Comparison of ENCODE assay signal across 14 mouse cellular contexts in genomic region chr4:129516925-129517324, GRCm38 (mm10). TPM values are rescaled to one million over a fixed set of nuclear protein-coding genes. Genes with fewer than 3 reads are reported as not detected.
DNase-seq lines count a peak whose midpoint lies in the region; ATAC-seq and TF ChIP-seq lines count a peak whose summit lies in the region.
"Had no signal": no experiment of that assay in that cellular context is flagged by ENCODE, and none has a peak within 500 bp of the region (broad histone marks: within the 10 kb centered on the region; RNA-seq: fewer than 3 reads in every experiment).

No protein-coding gene starts in this region.

- peaks cover 4% of the 10 kb centered on the region; the same call in 1 of the 2 replicates for H3K4me1 ChIP-seq in lung, adult 2 months (ENCODE audit: control insufficient read depth, insufficient read depth, low read length)
- H3K4me1 ChIP-seq in embryonic facial prominence, embryonic 15.5 days: peaks cover 27% of the 10 kb centered on the region
- peaks cover 21% of the 10 kb centered on the region for H3K4me1 ChIP-seq in kidney, embryonic 16.5 days (ENCODE audit: insufficient read depth, low read length)
- H3K4me1 ChIP-seq in thymus, adult 2 months (replicated peaks; ENCODE audit: control insufficient read depth, insufficient read depth, low read length): peaks cover 11% of the 10 kb centered on the region; the same call in 1 of the 2 replicates

- H3K9me3 ChIP-seq in embryonic facial prominence, embryonic 15.5 days (replicated peaks): no peaks in the 10 kb centered on the region
- H3K9me3 ChIP-seq in kidney, embryonic 16.5 days (ENCODE audit: low read length): no peaks in the 10 kb centered on the region

- H3K27me3 ChIP-seq in embryonic facial prominence, embryonic 15.5 days: no peaks in the 10 kb centered on the region
- H3K27me3 ChIP-seq in kidney, embryonic 16.5 days (ENCODE audit: insufficient read depth, low read length): no peaks in the 10 kb centered on the region
- no peaks in the 10 kb centered on the region for H3K27me3 ChIP-seq in thymus, adult 2 months (ENCODE audit: control insufficient read depth, insufficient read depth, low read length)

- DNase-seq in lung, adult 18-20 months: peak; percentile 55 to 76
- no peak for DNase-seq in lung, adult 2 months
- DNase-seq in lung, postnatal 4 days: peak; percentile 49 to 54
- DNase-seq in left cerebral cortex, adult 2 months (ENCODE audit: extremely low spot score in 1 of 2, low spot score in 2 of 2): no peak
- DNase-seq in thymus, adult 2 months: no peak
- no peak for DNase-seq in adrenal gland, postnatal 10 days
- DNase-seq: adrenal gland, postnatal 25 days; cerebellum, postnatal 10 days had no signal

- peak overlapping the region; percentile 77 for H3K27ac ChIP-seq in embryonic facial prominence, embryonic 15.5 days (replicated peaks)
- peak overlapping the region; percentile 86 for H3K27ac ChIP-seq in kidney, embryonic 16.5 days (ENCODE audit: low read length)
- no peak overlapping the region for H3K27ac ChIP-seq in left cerebral cortex, adult 2 months
- H3K27ac ChIP-seq in thymus, adult 2 months (ENCODE audit: control insufficient read depth, insufficient read depth, low read length): no peak overlapping the region

- H3K4me3 ChIP-seq in lung, adult 2 months (replicated peaks; ENCODE audit: extremely low read depth, low read depth, low read length): no peak overlapping the region
- no peak overlapping the region for H3K4me3 ChIP-seq in embryonic facial prominence, embryonic 15.5 days (replicated peaks)
- no peak overlapping the region for H3K4me3 ChIP-seq in kidney, embryonic 16.5 days (ENCODE audit: low read length)
- H3K4me3 ChIP-seq in left cerebral cortex, adult 2 months: no peak overlapping the region
- no peak overlapping the region for H3K4me3 ChIP-seq in thymus, adult 2 months (ENCODE audit: control insufficient read depth, insufficient read depth, low read length)

- WGBS in lung, adult 2 months: 49% methylated on average over 2 of the region's 2 CpGs
- WGBS in embryonic facial prominence, embryonic 15.5 days: 35% methylated on average over 2 of the region's 2 CpGs
- 42% methylated on average over 2 of the region's 2 CpGs for WGBS in kidney, embryonic 16.5 days
- 93% methylated on average over 2 of the region's 2 CpGs for WGBS in thymus, adult 2 months

- no peak overlapping the region for H3K9ac ChIP-seq in embryonic facial prominence, embryonic 15.5 days
- peak overlapping the region; percentile 35; the same call in 1 of the 2 replicates for H3K9ac ChIP-seq in kidney, embryonic 16.5 days (replicated peaks; ENCODE audit: low read length)

- ATAC-seq in embryonic facial prominence, embryonic 15.5 days (ENCODE audit: insufficient number of reproducible peaks, low FRiP score, low TSS enrichment, low read depth): no peak
- ATAC-seq in kidney, embryonic 16.5 days (ENCODE audit: low FRiP score, low TSS enrichment): peak; percentile 24; the same call in 1 of the 2 replicates

- TF ChIP-seq POLR2A in lung, adult 2 months (IDR thresholded peaks at IDR 0.05; ENCODE audit: borderline replicate concordance, extremely low read depth, low read depth, low read length): no peak
- TF ChIP-seq POLR2A in thymus, adult 2 months (IDR thresholded peaks at IDR 0.05; ENCODE audit: control insufficient read depth, extremely low read depth, insufficient read depth, low read length, poor library complexity): no peak

- TF ChIP-seq CTCF in lung, adult 2 months (IDR thresholded peaks at IDR 0.05; ENCODE audit: insufficient read depth, low read length): no peak
- TF ChIP-seq CTCF in left cerebral cortex, adult 2 months (IDR thresholded peaks at IDR 0.05): no peak
- TF ChIP-seq CTCF in thymus, adult 2 months (IDR thresholded peaks at IDR 0.05; ENCODE audit: borderline replicate concordance, control insufficient read depth, extremely low read depth, insufficient read depth, low read length, poor library complexity): no peak

- H3K36me3 ChIP-seq in embryonic facial prominence, embryonic 15.5 days: peaks cover 48% of the 10 kb centered on the region
- peaks cover 52% of the 10 kb centered on the region for H3K36me3 ChIP-seq in kidney, embryonic 16.5 days (ENCODE audit: insufficient read depth, low read length)
- H3K36me3 ChIP-seq in thymus, adult 2 months (ENCODE audit: control insufficient read depth, insufficient read depth, low read length): peaks cover 49% of the 10 kb centered on the region

- intact Hi-C loops in left cerebral cortex, adult 2 months (cut with DNase I): no loop called here

- H3K4me2 ChIP-seq in embryonic facial prominence, embryonic 15.5 days (replicated peaks): 0 out of 2 replicates have a peak overlapping the region, but pooled peaks have one; percentile 8
- no peak overlapping the region for H3K4me2 ChIP-seq in kidney, embryonic 16.5 days (replicated peaks; ENCODE audit: low read depth, low read length)

RNA-seq across cellular contexts. Expression of gene Marcksl1, which starts 3.5 kb away (rescaled TPM):
- 16.6 and 18.6 TPM in 2 replicates for polyA plus RNA-seq in lung, adult 2 months (2012; rRNA removed)
- polyA plus RNA-seq in embryonic facial prominence, embryonic 15.5 days (2015; fragmentation: Nextera tagmentation; extraction: Ambion mirVana): 610 and 641 TPM in 2 replicates
- polyA plus RNA-seq in kidney, embryonic 16.5 days (2015; fragmentation: Nextera tagmentation; extraction: Ambion mirVana): 761 and 859 TPM in 2 replicates
- 100 to 1,000 TPM in 1 of 2 experiments, 10 to 100 TPM in 1; 96.0 to 102 TPM for total RNA-seq in left cerebral cortex, adult 2 months (2021)
- polyA plus RNA-seq in thymus, adult 2 months (2012; rRNA removed): 152 and 190 TPM in 2 replicates
- 10 to 100 TPM; 75.3 to 85.9 TPM for total RNA-seq in adrenal gland, postnatal 10 days (2021)

RNA-seq across cellular contexts. Expression of gene Hdac1, which starts 25.6 kb away (rescaled TPM):
- polyA plus RNA-seq in lung, adult 2 months (2012; rRNA removed): 35.3 and 64.8 TPM in 2 replicates
- 200 and 207 TPM in 2 replicates for polyA plus RNA-seq in embryonic facial prominence, embryonic 15.5 days (2015; fragmentation: Nextera tagmentation; extraction: Ambion mirVana)
- 285 and 304 TPM in 2 replicates for polyA plus RNA-seq in kidney, embryonic 16.5 days (2015; fragmentation: Nextera tagmentation; extraction: Ambion mirVana)
- total RNA-seq in left cerebral cortex, adult 2 months (2021): 10 to 100 TPM; 26.5 to 29.5 TPM
- polyA plus RNA-seq in thymus, adult 2 months (2012; rRNA removed): 198 and 201 TPM in 2 replicates
- total RNA-seq in adrenal gland, postnatal 10 days (2021): 10 to 100 TPM; 54.5 to 59.1 TPM

RNA-seq across cellular contexts. Expression of gene Fam229a, which starts 25.9 kb away (rescaled TPM):
- 0.80 and 1.1 TPM in 2 replicates for polyA plus RNA-seq in lung, adult 2 months (2012; rRNA removed)
- not detected in 2 replicates for polyA plus RNA-seq in embryonic facial prominence, embryonic 15.5 days (2015; fragmentation: Nextera tagmentation; extraction: Ambion mirVana)
- 0.35 TPM in 1 of 2 replicates, not detected in the other for polyA plus RNA-seq in kidney, embryonic 16.5 days (2015; fragmentation: Nextera tagmentation; extraction: Ambion mirVana)
- under 1 TPM in 1 of 2 experiments, not detected in 1; 0.91 TPM for total RNA-seq in left cerebral cortex, adult 2 months (2021)
- 0.92 and 1.1 TPM in 2 replicates for polyA plus RNA-seq in thymus, adult 2 months (2012; rRNA removed)
- not detected for total RNA-seq in adrenal gland, postnatal 10 days (2021)
- total RNA-seq: adrenal gland, postnatal 25 days; ES-E14; gastrocnemius, adult 8-10 months; megakaryocyte, adult 5-6 weeks had no signal

RNA-seq across cellular contexts. Expression of gene Tssk3, which starts 26.1 kb away (rescaled TPM):
- polyA plus RNA-seq in lung, adult 2 months (2012; rRNA removed): 0.12 TPM in 1 of 2 replicates, not detected in the other
- not detected in 2 replicates for polyA plus RNA-seq in embryonic facial prominence, embryonic 15.5 days (2015; fragmentation: Nextera tagmentation; extraction: Ambion mirVana)
- not detected in 2 replicates for polyA plus RNA-seq in kidney, embryonic 16.5 days (2015; fragmentation: Nextera tagmentation; extraction: Ambion mirVana)
- not detected for total RNA-seq in left cerebral cortex, adult 2 months (2021)
- not detected in 2 replicates for polyA plus RNA-seq in thymus, adult 2 months (2012; rRNA removed)
- not detected for total RNA-seq in adrenal gland, postnatal 10 days (2021)
- total RNA-seq: adrenal gland, postnatal 25 days; ES-E14; gastrocnemius, adult 8-10 months; layer of hippocampus, postnatal 14 days; megakaryocyte, adult 5-6 weeks had no signal

RNA-seq across cellular contexts. Expression of gene Bsdc1, which starts 55.5 kb away (rescaled TPM):
- 18.9 and 28.4 TPM in 2 replicates for polyA plus RNA-seq in lung, adult 2 months (2012; rRNA removed)
- polyA plus RNA-seq in embryonic facial prominence, embryonic 15.5 days (2015; fragmentation: Nextera tagmentation; extraction: Ambion mirVana): 31.2 and 32.4 TPM in 2 replicates
- 31.8 and 33.6 TPM in 2 replicates for polyA plus RNA-seq in kidney, embryonic 16.5 days (2015; fragmentation: Nextera tagmentation; extraction: Ambion mirVana)
- 10 to 100 TPM; 56.6 to 57.8 TPM for total RNA-seq in left cerebral cortex, adult 2 months (2021)
- 21.5 and 27.1 TPM in 2 replicates for polyA plus RNA-seq in thymus, adult 2 months (2012; rRNA removed)
- 10 to 100 TPM; 41.3 to 45.7 TPM for total RNA-seq in adrenal gland, postnatal 10 days (2021)

Comparison
In these comparisons a context has a peak if more than half of its experiments do, and no peak if none do; other contexts are left out.
1. DNase-seq: peak in lung, adult 18-20 months (2 of 2) and lung, postnatal 4 days (2 of 2); none in lung, adult 2 months (single experiment), left cerebral cortex, adult 2 months (0 of 2), thymus, adult 2 months (single experiment) and adrenal gland, postnatal 10 days (single experiment).
2. H3K27ac ChIP-seq: peak in embryonic facial prominence, embryonic 15.5 days (single experiment) and kidney, embryonic 16.5 days (single experiment); none in left cerebral cortex, adult 2 months (single experiment) and thymus, adult 2 months (single experiment).